Mouse (Mus musculus) thymus, adult 18-20 months (tissue): Measurements from ENCODE around the gene Aqp11.

ENCODE experiments used
- DNase-seq, 2 experiments: peaks; one replicate each; pipeline ENCODE4 v3.0.0; 2022; ENCODE audit warnings: mixed read lengths in 2 of 2

Gene Aqp11

GRCm38 (mm10) chr7:97737638-97738456, at the start of gene Aqp11:
Gene Aqp11, minus strand, starts transcription at chr7:97738289.
- DNase-seq, result peak; percentile 89 to 90

- DNase-seq, result no peak
Observed at GRCm38 (mm10) chr7:97783523-97783922, 45.4 kb upstream of the Aqp11 start.

- DNase-seq, result no peak
Observed at GRCm38 (mm10) chr7:97781496-97781895, 43.4 kb upstream of the Aqp11 start.

DNA sequence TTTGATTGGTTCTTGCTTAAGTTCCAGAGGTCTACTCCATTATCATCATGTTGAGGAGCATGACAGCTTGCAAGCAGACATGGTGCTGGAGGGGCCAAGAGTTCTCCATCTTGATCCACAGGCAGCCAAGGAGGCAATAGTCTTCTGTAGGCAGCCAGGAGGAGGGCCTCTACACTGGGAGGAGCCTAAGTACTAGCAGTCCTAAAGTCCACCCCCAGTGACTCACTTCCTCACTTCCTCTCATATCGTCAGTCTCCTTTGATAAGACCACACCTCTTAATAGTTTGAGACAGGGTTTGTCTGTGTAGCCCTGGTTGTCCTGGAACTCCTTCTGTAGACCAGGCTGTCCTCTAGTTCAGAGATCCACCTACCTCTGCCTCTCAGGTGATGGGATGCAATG, 42.7 kb upstream of the Aqp11 start:
- no peak for DNase-seq

DNA sequence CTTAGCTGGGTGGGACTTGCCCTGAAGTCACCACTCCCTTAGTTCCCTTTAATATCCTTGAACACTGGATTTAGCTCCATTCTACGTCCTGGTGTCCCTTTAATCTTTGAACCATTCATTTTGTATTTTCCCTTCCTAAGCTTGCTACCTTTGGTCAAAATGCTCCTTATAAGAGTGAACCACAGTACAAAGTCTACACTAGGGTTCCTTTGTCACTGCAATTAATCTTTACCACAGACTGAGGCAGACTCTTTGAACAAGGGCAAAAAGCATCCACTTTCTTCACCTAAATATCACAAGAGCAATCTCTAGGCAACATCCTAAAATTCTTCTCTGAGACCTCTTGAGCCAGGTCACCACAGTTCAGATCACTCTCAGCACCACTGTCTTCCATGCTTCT, 42.1 kb upstream of the Aqp11 start:
- no peak for DNase-seq

GRCm38 (mm10) chr7:97777191-97777590, 39.1 kb upstream of the Aqp11 start:
- no peak for DNase-seq

DNA sequence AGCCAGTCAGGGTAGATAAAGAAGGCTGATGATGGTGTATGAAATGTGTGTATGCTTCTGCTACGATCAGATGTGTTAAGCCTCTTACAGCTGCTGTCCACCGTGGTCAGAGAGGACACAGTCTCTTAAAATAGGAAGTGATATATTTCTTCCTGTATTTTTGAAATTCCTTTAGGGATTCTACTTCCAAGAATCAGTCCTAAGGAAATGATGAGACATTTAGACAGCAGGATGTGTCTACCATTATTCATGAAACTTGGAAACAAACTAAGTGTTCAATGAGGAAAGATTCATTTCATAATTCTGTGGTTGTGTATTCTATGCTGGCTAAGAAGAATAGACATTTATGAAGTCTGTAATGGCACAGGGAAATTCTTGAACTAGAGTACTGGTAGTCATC, 37.8 kb upstream of the Aqp11 start:
- no peak for DNase-seq

GRCm38 (mm10) chr7:97775380-97775779, 37.3 kb upstream of the Aqp11 start:
- DNase-seq, result no peak

DNA sequence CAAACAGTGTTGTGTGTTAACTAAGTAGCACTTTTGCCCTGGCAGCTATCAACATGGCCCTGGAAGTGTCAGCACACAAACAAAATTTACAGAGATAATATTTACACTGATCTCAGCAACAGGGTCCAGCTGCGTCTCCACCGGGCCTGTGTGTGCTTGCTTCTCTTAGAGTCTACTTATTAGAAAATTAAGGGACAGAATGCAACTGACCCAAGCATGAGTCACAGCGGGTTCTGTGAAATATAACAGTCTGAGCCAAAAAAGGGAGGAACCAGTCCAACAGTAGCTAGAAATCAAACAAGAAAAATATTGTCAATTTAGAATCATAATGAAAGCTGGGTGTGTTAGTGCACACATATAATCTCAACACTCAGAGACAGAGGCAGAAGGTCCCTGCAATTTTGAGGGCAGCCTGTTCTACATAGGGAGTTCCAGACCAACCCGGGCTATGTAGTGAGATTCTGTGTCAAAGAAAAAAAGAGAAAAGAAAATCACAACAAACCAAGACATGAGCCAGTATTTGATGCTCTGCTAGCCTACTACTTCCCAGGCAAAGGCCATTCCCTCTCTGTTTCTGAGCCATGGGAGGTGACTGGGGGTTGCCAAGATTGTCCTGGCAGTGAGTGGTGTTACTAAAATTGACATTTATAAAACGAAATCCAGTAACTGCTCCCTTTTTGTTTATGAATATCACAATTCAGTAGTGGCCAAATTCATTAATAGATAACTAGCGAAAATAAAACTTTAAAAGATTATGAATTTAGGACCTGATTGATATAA, 32.9 kb upstream of the Aqp11 start:
- no peak for DNase-seq

GRCm38 (mm10) chr7:97769020-97769419, 30.9 kb upstream of the Aqp11 start:
- DNase-seq, result no peak

- no peak for DNase-seq
Observed at GRCm38 (mm10) chr7:97767841-97768240, 29.8 kb upstream of the Aqp11 start.

DNA sequence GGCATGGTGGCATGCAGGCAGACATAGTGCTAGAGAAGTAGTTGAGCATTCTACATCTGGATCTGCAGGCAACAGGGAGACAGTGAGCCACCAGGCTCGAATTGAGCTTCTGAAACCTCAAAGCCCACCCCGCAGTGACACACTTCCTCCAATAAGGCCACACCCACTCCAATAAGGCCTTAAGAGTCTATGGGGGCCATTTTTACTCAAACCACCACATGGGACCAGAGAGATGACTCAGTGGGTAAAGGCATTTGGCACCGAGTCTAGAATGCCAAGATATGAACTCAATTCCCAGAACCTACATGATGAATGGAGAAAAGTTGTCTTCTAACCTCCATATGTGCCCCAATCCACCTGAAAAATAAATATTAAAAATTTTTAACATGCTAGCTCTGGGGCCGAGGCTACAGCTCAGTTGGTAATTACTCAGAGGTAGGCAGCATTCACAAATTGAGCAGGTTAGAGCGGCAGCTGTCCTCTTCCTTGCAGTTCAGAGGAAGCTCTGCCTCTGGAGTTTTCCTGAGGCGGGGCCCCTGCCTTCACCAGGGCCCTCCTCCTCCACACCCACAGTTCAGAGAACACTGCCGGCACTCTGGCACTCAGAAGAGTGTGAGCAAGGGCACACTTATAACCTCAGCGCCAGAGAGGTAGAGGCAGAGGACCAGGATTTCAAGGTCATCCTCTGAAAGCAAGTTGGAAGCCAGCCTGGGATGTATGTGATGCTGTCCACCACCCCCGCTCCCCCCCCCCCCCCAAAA, 28.5 kb upstream of the Aqp11 start:
- no peak for DNase-seq

DNA sequence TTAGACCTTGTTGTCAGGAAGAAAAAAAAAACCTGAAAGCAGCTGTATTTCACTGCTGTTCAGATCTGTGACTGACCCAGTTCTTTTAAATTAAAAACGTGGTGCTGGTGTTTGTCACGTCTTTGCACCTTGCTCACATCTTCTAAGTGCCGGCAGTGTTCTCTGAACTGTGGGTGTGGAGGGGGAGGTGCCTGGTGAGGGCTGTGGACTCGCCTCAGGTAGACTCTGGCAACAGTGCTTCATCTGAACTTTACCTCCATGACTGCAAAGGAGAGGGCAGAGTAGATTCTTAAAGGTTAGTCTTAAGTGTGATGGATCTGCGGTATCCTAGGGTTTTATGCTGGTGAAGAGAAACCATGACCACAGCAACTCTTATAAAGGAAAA, 27.9 kb upstream of the Aqp11 start:
- no peak for DNase-seq

- DNase-seq, result no peak
Observed at GRCm38 (mm10) chr7:97765181-97765962, 27.3 kb upstream of the Aqp11 start.

- DNase-seq, result no peak
Observed at GRCm38 (mm10) chr7:97764591-97764990, 26.5 kb upstream of the Aqp11 start.

- no peak for DNase-seq
Observed at GRCm38 (mm10) chr7:97756967-97757881, 19.1 kb upstream of the Aqp11 start.

- peak in 1 of 2 experiments; percentile 59 for DNase-seq
Observed at GRCm38 (mm10) chr7:97749207-97750190, 11.4 kb upstream of the Aqp11 start.

- peak in 1 of 2 experiments; percentile 53 for DNase-seq
Observed at GRCm38 (mm10) chr7:97748527-97749206, 10.6 kb upstream of the Aqp11 start.

DNA sequence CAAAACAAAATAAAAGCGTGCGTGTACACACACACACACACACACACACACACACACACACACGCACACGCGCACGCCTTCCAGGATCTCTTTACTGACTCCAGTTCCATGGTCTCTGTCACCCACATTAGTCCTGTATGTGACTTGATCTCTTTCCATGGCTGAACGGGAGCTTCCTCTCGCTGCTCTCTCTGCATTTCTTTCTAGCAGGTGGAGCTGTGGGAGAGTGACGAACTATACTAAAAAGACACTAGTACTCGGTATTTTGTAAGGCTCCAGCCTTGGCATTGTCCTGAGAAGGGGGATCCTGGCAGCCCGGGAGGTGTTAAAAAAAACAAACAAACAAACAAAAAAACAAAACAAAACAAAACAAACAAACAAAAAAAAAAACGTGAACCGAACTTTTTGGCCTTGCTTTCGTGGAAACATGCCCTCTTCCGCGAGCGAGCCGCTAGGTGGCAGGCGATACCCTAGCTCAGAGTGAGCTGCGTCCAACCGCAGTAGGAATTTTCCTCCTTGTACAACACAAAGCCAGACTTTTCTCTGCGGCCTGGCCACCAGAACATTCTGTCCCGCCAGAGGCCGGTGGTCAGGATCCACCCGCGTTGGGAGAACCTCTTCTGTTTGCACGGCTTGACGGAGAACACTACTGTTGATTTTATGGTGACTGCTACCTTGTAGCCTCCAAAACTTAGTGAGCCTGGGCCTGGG, 9.9 kb upstream of the Aqp11 start:
- DNase-seq, result peak in 1 of 2 experiments; percentile 79
